Mouse (Mus musculus) kidney, embryonic 14.5 days (tissue): ENCODE results near the gene Scmh1. TPM values are rescaled to one million over a fixed set of nuclear protein-coding genes. Genes with fewer than 3 reads are reported as not detected.

Experiments
- ATAC-seq: fragments of 200-750 bp; cut with Nextera tagmentation; 2 replicates; pipeline ENCODE4 v1.8.0; 2017; ENCODE audit warnings: moderate number of reproducible peaks, mild to moderate bottlenecking, moderate TSS enrichment, moderate library complexity; ENCODE audit not compliant: low FRiP score, low TSS enrichment
- H3K27ac ChIP-seq: fragments of 300-500 bp; sonication (generic); 2 replicates; pipeline ENCODE4 v1.5.1; 2014; ENCODE audit warnings: low read depth, mild to moderate bottlenecking, low read length, moderate library complexity, mixed read lengths
- H3K27me3 ChIP-seq: fragments of 300-500 bp; sonication (generic); 2 replicates; pipeline ENCODE4 v1.6.1; 2014; ENCODE audit warnings: mild to moderate bottlenecking, low read length; ENCODE audit not compliant: control insufficient read depth, insufficient read depth
- H3K36me3 ChIP-seq: fragments of 300-500 bp; sonication (generic); 2 replicates; pipeline ENCODE4 v1.6.1; 2014; ENCODE audit warnings: low read length, mixed read lengths; ENCODE audit not compliant: control insufficient read depth, insufficient read depth
- H3K4me1 ChIP-seq: fragments of 300-500 bp; sonication (generic); 2 replicates; pipeline ENCODE4 v1.6.1; 2014; ENCODE audit warnings: low read length, mixed read lengths; ENCODE audit not compliant: control insufficient read depth, insufficient read depth
- H3K4me2 ChIP-seq: fragments of 300-500 bp; sonication (generic); replicated peaks from 2 replicates; pipeline ENCODE4 v1.6.1; 2014; ENCODE audit warnings: low read depth, mild to moderate bottlenecking, low read length
- H3K4me3 ChIP-seq: fragments of 300-500 bp; sonication (generic); 2 replicates; pipeline ENCODE4 v1.5.1; 2014; ENCODE audit warnings: mild to moderate bottlenecking, low read length
- H3K9ac ChIP-seq: fragments of 300-500 bp; sonication (generic); 2 replicates; pipeline ENCODE4 v1.6.1; 2014; ENCODE audit warnings: low read depth, mild to moderate bottlenecking, low read length, moderate library complexity
- H3K9me3 ChIP-seq: fragments of 300-500 bp; sonication (generic); 2 replicates; pipeline ENCODE4 v1.6.1; 2016; ENCODE audit warnings: low read length; ENCODE audit not compliant: control insufficient read depth
- WGBS: fragments of 180-500 bp; shearing (Covaris S2); extraction: QIAGEN DNeasy Blood & Tissue Kit; methylation state at CpG from one replicate; pipeline ENCODE4 v1.1.7; 2014; 5-methylcytosine and 5-hydroxymethylcytosine counted together
- polyA plus RNA-seq: library from polyadenylated mRNA; unstranded; fragments of >200 nt; fragmentation: Nextera tagmentation; extraction: Ambion mirVana; gene quantifications from 2 replicates; pipeline ENCODE4 v1.2.1, GENCODE M21; 2014

Scmh1 gene
- polyA plus RNA-seq, 1 experiment from 2014 or later: 50.0 TPM

DNA sequence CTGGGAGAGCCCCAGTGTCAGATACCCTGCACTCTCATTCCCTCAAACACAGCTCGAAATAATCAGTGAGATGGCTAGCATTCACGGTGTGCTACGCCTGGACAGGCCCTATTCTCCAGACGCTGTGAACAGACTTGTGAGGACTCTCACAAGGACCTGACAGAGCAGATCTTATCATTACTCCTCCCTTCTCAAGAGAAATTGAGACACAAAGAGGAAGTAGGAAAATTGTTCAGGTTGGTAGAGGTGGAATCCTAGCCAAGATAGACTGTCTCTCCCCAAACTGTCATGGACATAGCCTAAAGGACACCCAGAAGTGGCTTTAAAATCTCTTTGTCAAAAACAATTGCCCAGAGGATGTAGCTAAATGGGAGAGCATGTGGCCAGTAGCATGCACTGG is 31.3 kb upstream of the Scmh1 start:
- Histone ChIP-seq H3K4me3 (no peak overlapping the region), H3K9me3 (no peaks in the 10 kb centered on the region), H3K27me3 (no peaks in the 10 kb centered on the region), H3K9ac (no peak overlapping the region), H3K36me3 (no peaks in the 10 kb centered on the region), H3K4me2 (no peak overlapping the region), H3K27ac (no peak overlapping the region), H3K4me1 (peaks cover 5% of the 10 kb centered on the region)
- 42% methylated on average over 4 of the region's 4 CpGs for WGBS
- ATAC-seq: no peak

GRCm38 (mm10) chr4:120380811-120381391 is 24.2 kb upstream of the Scmh1 start:
- no peak overlapping the region for H3K27ac ChIP-seq
- no peak overlapping the region for H3K4me3 ChIP-seq
- H3K4me1 ChIP-seq: no peaks in the 10 kb centered on the region
- 14% methylated on average over 7 of the region's 7 CpGs for WGBS
- H3K9me3 ChIP-seq: no peaks in the 10 kb centered on the region
- no peaks in the 10 kb centered on the region for H3K27me3 ChIP-seq
- H3K4me2 ChIP-seq: 0 out of 2 replicates have a peak overlapping the region, but pooled peaks have one; percentile 13
- ATAC-seq: peak; percentile 81
- H3K36me3 ChIP-seq: no peaks in the 10 kb centered on the region
- H3K9ac ChIP-seq: no peak overlapping the region

GRCm38 (mm10) chr4:120385496-120385895 is 19.6 kb upstream of the Scmh1 start:
- no peak overlapping the region for H3K4me2 ChIP-seq
- no peak overlapping the region for H3K9ac ChIP-seq
- H3K4me3 ChIP-seq: no peak overlapping the region
- no peak for ATAC-seq
- no peaks in the 10 kb centered on the region for H3K27me3 ChIP-seq
- WGBS: 86% methylated on average over 2 of the region's 2 CpGs
- H3K4me1 ChIP-seq: no peaks in the 10 kb centered on the region
- no peaks in the 10 kb centered on the region for H3K36me3 ChIP-seq
- H3K27ac ChIP-seq: no peak overlapping the region
- no peaks in the 10 kb centered on the region for H3K9me3 ChIP-seq

GRCm38 (mm10) chr4:120387496-120387895 is 17.6 kb upstream of the Scmh1 start:
- Histone ChIP-seq H3K9me3 (no peaks in the 10 kb centered on the region), H3K9ac (no peak overlapping the region), H3K27me3 (no peaks in the 10 kb centered on the region), H3K4me3 (no peak overlapping the region), H3K27ac (no peak overlapping the region), H3K4me2 (no peak overlapping the region), H3K36me3 (no peaks in the 10 kb centered on the region), H3K4me1 (no peaks in the 10 kb centered on the region)
- WGBS: 48% methylated on average over 4 of the region's 4 CpGs
- no peak for ATAC-seq

DNA sequence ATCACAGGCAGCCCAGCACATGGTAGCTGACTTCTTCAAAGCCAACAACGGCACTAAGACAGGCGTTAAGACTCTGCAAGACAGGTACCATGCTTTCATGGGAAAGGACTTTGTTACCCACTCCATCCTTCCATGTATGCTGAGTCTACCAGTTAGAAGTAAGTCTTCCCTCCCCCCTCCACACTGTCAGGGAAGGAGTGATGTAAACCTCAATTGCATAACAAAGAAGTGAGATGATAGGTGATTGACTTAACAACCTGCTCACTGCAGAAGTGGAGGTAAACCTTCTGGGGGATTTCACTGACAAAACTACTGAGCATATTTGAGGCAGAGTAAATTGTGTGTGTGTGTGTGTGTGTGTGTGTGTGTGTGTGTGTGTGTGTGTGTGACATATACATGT is 17.1 kb upstream of the Scmh1 start:
- no peak for ATAC-seq
- no peak overlapping the region for H3K4me2 ChIP-seq
- no peak overlapping the region for H3K27ac ChIP-seq
- no peak overlapping the region for H3K4me3 ChIP-seq
- WGBS: 91% methylated on average over 2 of the region's 2 CpGs
- H3K4me1 ChIP-seq: no peaks in the 10 kb centered on the region
- no peak overlapping the region for H3K9ac ChIP-seq
- H3K9me3 ChIP-seq: no peaks in the 10 kb centered on the region
- H3K36me3 ChIP-seq: no peaks in the 10 kb centered on the region
- H3K27me3 ChIP-seq: no peaks in the 10 kb centered on the region

GRCm38 (mm10) chr4:120388998-120389542 is 16.0 kb upstream of the Scmh1 start:
- H3K36me3 ChIP-seq: no peaks in the 10 kb centered on the region
- ATAC-seq: no peak
- no peak overlapping the region for H3K4me2 ChIP-seq
- no peaks in the 10 kb centered on the region for H3K4me1 ChIP-seq
- H3K4me3 ChIP-seq: no peak overlapping the region
- H3K9me3 ChIP-seq: no peaks in the 10 kb centered on the region
- WGBS: 34% methylated on average over 3 of the region's 3 CpGs
- H3K27me3 ChIP-seq: no peaks in the 10 kb centered on the region
- H3K27ac ChIP-seq: no peak overlapping the region
- no peak overlapping the region for H3K9ac ChIP-seq

GRCm38 (mm10) chr4:120389546-120389945 is 15.5 kb upstream of the Scmh1 start:
- Histone ChIP-seq H3K9ac (no peak overlapping the region), H3K36me3 (no peaks in the 10 kb centered on the region), H3K27me3 (no peaks in the 10 kb centered on the region), H3K4me3 (no peak overlapping the region), H3K9me3 (no peaks in the 10 kb centered on the region), H3K27ac (no peak overlapping the region), H3K4me1 (no peaks in the 10 kb centered on the region), H3K4me2 (no peak overlapping the region)
- 67% methylated on average over 6 of the region's 6 CpGs for WGBS
- ATAC-seq: no peak

GRCm38 (mm10) chr4:120391591-120391990 is 13.5 kb upstream of the Scmh1 start:
- Histone ChIP-seq H3K9me3 (no peaks in the 10 kb centered on the region), H3K4me2 (no peak overlapping the region), H3K4me3 (no peak overlapping the region), H3K9ac (no peak overlapping the region), H3K27ac (no peak overlapping the region), H3K4me1 (no peaks in the 10 kb centered on the region), H3K36me3 (no peaks in the 10 kb centered on the region), H3K27me3 (no peaks in the 10 kb centered on the region)
- ATAC-seq: no peak
- 88% methylated on average over 6 of the region's 6 CpGs for WGBS

- 46% methylated on average over 4 of the region's 4 CpGs for WGBS
- ATAC-seq: no peak
- Histone ChIP-seq H3K36me3 (no peaks in the 10 kb centered on the region), H3K4me2 (no peak overlapping the region), H3K27ac (no peak overlapping the region), H3K9me3 (no peaks in the 10 kb centered on the region), H3K9ac (no peak overlapping the region), H3K27me3 (no peaks in the 10 kb centered on the region), H3K4me1 (no peaks in the 10 kb centered on the region), H3K4me3 (no peak overlapping the region)
These were observed 12.7 kb upstream of the Scmh1 start for GRCm38 (mm10) chr4:120392341-120392740.
